Mouse (Mus musculus): ENCODE measurements at regions not wholly inside any gene's neighbourhood (a gene's known extent, or its start where the extent isn't known, plus 50 kb on each side); places are given as distances from the start of the nearest gene placed in this dataset.

- no peak for DNase-seq (ENCODE audit: low read depth)
Observed at GRCm38 (mm10) chr9:50395543-50395942, 50.8 kb upstream of the Rpl10-ps3 start.

DNA sequence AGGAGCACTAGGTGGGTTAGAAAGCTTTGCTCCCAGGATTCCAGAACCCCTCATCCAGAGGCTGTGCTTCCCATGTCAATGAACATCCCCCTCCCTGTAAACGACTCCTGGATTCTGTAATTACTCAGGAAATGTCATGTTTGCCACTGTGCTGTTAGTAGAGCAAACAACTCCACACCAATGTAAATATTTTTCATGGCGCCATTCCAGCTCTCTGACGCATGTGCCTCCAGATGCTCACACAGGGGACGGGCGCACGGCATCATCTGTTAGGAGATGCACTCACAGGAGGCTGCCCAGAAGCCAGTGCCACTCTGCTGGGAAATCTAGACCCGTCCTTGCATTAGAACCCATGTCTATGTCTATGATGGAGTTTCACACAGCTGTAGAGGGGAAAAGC lies 51.3 kb upstream of the Rpl10-ps3 start:
- DNase-seq (ENCODE audit: low read depth) = no peak

- no peak for DNase-seq (ENCODE audit: low read depth)
Observed at GRCm38 (mm10) chr9:50408396-50408795, 63.6 kb upstream of the Rpl10-ps3 start.

DNA sequence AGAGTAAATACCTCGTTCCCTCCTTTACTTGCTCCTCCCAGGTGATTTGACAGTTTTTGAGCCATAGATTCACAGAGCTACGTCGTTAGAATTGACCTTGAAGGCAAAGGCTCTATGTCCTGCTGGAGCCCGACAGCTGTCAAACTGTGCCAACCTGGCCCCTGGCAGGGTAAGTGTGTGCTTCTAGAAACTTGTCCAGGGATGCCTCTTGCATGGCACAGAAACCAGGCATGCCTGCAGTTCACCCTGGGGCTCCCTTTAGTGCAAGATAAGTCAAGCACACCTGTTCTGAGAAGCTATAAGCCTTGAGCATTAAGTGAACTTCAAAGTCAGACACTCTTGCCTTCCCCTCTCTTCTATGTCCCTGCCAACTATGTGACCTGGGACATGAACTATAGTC lies 64.1 kb upstream of the Rpl10-ps3 start:
- DNase-seq (ENCODE audit: low read depth) = no peak

- no peak for DNase-seq (ENCODE audit: low read depth)
Observed at GRCm38 (mm10) chr9:50412986-50413385, 68.2 kb upstream of the Rpl10-ps3 start.

- DNase-seq (ENCODE audit: low read depth) = no peak
Observed at GRCm38 (mm10) chr9:50413514-50414335, 69.0 kb upstream of the Rpl10-ps3 start.

DNA sequence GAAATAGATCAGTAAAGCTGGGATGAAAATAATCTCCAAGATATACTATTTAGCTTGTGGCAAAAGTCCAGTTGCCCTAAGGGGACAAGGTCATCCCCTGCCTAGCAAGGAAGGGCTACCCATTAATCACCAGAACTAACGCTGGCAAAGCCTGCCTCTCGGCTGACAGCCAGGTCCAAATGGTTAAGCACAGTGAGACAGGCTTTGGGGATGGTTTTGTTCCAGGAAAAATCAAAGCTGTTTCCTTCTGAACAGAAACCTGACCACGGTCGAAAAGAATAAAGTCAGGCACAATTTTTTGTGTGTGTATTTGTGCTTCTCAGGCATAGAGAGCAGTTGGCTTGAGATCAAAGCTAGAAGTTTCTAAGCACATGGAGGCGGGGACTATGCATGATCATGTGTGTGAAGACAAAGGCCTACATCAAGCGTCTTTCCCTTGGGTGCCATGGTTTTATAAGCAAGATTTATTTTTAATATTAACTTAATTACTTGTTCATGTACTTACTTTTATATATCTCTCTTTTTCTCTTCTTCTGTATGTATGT lies 70.1 kb upstream of the Rpl10-ps3 start:
- DNase-seq (ENCODE audit: low read depth) = no peak

DNA sequence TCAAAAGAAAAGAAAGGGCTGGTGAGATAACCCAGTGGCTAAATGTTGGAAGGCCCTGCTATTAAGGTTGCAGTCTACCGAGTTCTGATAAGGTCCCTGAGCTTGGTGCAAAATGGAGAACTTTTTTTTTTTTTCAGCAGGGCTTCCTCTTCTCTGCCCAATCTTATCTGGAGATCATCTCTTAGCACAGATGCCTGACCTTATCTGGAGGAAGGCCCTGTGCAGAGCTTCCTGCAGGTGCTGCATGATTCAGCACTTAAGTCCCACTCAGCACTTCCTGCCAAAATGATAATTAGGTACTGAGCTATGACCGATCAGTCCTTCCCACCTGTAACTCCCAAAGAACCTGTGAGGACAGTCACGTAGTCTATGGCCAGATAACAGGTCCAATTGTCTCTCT lies 71.9 kb upstream of the Rpl10-ps3 start:
- no peak for DNase-seq (ENCODE audit: low read depth)

- DNase-seq (ENCODE audit: low read depth) = peak; percentile 10
Observed at GRCm38 (mm10) chr9:50421061-50421460, 73.3 kb upstream of the Plet1 start.

DNA sequence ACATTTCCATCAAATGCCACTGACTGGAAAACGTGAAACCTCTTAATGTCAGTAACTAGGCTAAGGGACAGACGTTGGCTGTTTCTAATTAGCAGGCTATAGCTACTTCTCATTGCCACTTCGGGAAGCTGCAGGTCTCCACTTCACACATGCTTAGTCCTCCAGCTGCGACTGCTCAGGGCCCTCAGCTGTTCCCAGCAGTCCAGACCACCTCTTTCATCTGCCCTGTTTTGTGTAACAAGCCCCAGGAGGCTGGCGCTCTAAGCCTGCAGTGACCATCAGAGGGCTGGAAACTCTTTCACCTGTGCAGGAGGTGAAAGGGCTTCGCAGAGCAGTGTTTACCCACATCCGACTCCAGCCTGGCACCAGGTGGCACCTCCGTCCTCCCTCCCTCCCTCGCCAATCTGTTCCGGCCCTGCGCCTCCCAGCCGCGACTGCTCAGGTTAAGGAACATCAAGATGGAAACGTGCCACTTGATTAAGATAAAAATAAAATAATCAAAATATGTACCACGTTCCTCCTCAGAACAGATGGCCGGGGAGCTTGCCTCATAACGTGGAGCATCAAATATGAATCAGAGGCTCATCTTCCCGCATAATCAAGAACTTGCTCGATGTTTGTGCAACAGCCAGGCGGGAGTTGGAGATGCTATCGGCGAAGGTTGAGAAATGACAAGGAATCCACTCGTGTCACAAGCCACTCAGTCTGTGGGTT lies 72.6 kb upstream of the Plet1 start:
- DNase-seq (ENCODE audit: low read depth) = no peak

- DNase-seq (ENCODE audit: low read depth) = no peak
Observed at GRCm38 (mm10) chr9:50425866-50426495, 68.3 kb upstream of the Plet1 start.

GRCm38 (mm10) chr9:50430147-50430546 lies 64.2 kb upstream of the Plet1 start:
- no peak for DNase-seq (ENCODE audit: low read depth)

DNA sequence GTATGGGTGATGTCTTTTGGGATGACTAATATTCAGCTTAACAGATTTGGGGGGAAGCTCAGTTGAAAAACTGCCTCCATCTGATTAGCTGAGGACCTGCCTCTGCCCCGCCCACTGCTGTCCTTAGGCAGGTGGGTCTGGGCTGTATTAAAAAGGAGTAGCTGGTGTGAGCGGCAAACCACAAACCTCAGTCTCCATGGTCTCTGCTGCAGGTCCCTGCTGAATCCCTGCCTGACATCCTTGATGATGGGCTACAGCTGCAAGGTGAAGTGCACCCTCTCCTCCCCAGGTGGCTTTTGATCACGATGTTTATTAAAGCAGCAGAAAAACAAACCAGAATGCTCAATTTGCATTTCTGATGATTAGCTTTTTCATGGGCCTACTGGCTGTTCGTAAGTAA lies 60.8 kb upstream of the Plet1 start:
- no peak for DNase-seq (ENCODE audit: low read depth)

DNA sequence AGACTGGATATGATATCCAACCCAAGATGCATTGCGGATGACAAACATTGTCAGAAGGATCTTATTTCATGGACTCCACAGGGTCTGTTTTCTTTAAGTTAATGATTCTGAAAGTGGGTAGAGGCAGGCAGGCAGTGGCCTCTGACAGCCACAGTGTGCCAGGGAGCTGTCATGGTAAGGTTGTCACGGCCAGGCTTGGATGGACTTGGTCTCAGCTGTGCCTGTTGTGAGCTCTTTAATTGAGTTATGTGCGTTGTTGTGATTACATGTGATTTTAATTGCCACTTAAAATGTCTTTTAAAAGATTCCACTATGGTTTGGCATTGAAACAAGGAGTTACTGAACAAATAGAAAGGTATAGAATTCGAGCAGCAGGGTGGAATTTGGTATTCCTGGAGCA lies 60.3 kb upstream of the Plet1 start:
- no peak for DNase-seq (ENCODE audit: low read depth)

DNA sequence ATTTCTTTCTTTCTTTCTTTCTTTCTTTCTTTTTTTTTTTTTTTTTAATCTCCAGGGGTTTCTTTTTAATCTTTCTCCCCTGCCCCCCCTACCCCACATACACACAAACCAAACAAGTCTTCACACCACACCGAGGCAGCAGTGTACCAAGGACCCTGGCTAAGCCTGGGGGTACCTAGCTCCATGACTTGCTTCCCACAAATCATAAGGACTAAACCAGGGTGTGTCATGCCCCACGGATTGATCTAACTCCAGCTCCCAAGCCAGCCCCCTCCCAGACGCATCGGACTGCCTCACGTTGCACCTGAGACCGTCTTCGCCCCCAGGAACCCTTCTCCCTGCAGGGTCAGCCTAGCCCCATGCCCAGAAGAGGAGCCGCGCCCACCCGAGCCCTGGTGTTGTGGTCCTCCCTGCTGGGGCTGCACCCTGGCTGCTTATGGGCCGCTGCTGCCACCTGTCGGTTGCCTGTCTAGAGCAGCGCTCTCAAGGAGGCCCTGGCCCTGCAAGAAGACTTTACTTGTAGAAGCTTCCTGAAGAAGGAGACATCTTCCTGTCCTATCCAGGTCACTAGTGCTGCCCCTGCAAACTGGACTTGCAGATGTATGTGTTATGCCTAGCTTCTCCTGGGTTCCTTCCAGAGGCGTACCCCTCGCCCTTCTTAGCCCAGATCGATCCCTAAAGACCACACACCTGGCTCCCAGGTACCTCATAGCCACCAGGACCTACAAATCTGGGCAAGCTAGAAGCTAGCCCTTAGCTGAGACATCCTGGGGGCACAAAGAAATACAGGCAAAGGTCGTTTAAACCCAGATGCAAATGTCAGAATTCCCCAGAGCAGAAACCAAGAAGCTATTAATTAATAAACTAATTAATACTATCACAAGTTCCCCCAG lies 56.2 kb upstream of the Plet1 start:
- DNase-seq (ENCODE audit: low read depth) = peak; percentile 19

DNA sequence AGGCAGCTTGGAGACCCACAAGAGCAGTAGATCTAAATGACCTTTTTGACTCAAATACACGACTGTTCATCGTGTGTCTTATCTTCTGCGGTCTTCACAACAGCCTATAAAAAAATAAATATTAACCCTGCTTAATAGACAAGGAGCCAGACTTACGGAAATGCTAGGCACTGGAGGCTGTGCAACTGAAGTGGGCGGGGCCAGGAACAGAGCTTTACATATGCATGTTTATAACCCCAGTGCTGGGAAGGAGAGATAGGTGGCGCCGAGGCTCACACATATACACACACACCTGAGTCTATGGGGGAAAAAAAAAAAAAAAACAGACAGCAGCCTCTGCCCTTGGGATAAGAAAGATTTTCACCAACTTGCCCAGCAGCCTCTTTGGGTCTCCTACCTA lies 55.6 kb upstream of the Plet1 start:
- no peak for DNase-seq (ENCODE audit: low read depth)

GRCm38 (mm10) chr9:50440222-50440621 lies 54.1 kb upstream of the Plet1 start:
- DNase-seq (ENCODE audit: low read depth) = no peak

GRCm38 (mm10) chr9:50440689-50441088 lies 53.6 kb upstream of the Plet1 start:
- no peak for DNase-seq (ENCODE audit: low read depth)

DNA sequence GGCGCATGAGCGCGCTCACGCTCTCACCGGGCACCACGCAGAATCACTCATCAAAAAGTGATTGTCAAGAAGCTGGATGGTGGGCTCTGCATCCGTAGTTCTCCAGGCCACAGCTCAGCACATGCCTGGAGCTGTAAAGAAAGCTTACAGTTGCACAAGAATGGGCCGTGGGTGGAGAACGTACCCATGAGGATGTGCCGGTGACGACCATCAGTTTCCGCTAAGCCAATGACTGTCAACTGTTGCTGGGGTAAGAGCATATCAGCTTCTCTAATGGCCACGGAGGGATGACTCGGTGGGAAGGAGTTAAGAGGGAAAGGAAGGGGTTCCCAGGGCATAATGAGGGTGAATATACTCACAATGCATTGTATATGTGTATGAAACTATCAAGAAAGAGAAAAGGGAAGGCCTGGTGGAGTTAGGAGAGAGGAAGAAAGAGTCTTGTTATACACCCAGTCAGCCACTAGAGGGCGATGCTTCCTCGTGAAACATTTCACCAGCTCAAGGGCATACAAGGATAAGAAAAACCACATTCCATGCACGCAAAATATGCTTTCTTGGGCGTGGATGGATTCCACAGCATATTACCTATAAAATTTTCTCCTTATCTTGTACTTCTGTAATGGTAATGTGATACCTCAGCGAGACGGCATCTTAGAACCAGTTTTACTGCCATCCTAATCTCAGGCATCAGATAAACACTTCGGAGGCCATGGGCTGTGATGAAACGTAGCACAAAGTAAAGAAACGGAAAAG lies 50.4 kb upstream of the Plet1 start:
- DNase-seq (ENCODE audit: low read depth) = peak; percentile 52

All from c-Kit-positive CD71-positive TER-119-negative erythroid progenitor cells, embryonic 14.5 days (primary cell).